Mouse (Mus musculus): ENCODE results near the gene Ankrd65.

The Ankrd65 gene

GRCm38 (mm10) chr4:155811929-155812664 lies 21.9 kb downstream of the Ankrd65 start, which contains the start of gene Ccnl2:
Gene Ccnl2 (plus strand): TSS chr4:155812489.
- DNase-seq (ENCODE audit: low read depth, low spot score) = peak; percentile 97

GRCm38 (mm10) chr4:155812665-155813181 lies 22.5 kb downstream of the Ankrd65 start:
- DNase-seq (ENCODE audit: low read depth, low spot score) = no peak

DNA sequence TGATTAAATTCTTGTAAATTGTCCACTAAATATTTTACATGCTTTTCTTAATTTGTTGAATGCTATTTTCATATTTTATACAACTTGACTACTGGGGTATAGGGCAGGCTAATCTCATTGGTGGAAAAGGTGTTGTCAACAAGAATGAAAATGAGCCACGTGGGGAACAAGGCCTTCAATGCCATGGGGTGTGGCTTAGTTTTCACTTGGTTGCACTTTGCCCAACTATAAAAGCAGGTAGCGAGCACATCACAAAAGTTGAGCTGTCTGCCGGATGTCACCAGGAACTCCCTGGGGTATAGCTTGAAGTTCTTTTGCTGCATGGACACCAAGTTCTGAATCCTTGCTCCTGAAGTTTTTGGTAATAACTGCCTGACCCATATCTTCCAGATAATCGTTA lies 27.3 kb downstream of the Ankrd65 start:
- DNase-seq (ENCODE audit: low read depth, low spot score) = no peak

DNA sequence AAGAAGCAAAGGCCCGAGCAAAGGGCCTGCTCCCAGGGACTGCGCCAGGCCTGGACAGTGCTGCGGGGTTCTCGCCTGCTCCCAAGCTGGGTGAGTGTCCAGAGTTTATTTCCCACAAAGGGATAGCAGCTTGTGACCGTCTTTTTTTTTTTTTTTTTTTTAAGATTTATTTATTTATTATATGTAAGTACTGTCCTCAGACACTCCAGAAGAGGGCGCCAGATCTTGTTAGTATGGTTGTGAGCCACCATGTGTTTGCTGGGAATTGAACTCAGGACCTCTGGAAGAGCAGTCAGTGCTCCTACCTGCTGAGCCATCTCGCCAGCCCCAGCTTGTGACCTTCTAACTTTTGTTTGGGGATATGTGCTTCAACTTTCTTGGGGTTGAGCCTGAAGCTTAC lies 30.8 kb downstream of the Ankrd65 start:
- no peak for DNase-seq (ENCODE audit: low read depth, low spot score)

GRCm38 (mm10) chr4:155823443-155823842 lies 33.2 kb downstream of the Ankrd65 start:
- DNase-seq (ENCODE audit: low read depth, low spot score) = no peak

DNA sequence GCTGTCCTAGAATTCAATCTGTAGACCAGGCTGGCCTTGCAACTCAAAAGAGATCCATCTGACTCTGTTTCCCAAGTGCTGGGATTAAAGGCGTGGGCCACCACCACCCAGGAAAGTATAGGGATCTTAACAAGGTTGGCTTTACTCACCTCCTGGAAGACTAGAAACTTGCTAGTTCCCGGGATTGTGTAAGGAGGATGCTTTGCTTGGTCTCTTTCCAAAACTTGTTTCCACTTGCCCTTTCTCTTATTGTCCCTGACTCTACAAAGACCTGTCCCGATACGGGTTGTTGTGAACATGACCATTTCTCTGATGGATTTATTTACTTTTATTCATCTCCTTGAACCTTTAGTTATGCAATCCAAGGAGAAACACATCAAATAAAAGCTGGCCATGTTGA lies 39.6 kb downstream of the Ankrd65 start:
- no peak for DNase-seq (ENCODE audit: low read depth, low spot score)

DNA sequence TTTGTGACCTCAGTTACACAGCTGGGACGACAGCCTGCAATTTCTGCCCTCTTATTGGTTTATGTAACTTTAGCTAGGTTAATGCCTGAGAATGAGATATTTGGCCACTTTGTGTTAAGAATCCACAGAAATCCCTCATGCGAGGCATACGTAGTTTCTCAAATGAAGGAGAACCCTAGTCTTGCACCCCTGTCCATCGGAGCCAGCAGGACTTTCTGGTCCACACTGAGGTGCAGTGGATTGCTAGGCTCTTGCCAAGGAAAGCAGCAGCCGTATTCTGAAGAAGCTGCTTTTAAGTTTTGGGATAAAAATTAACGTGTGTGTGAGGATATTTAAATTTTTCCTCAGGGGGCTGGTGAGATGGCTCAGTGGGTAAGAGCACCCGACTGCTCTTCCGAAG lies 40.4 kb downstream of the Ankrd65 start:
- DNase-seq (ENCODE audit: low read depth, low spot score) = no peak

DNA sequence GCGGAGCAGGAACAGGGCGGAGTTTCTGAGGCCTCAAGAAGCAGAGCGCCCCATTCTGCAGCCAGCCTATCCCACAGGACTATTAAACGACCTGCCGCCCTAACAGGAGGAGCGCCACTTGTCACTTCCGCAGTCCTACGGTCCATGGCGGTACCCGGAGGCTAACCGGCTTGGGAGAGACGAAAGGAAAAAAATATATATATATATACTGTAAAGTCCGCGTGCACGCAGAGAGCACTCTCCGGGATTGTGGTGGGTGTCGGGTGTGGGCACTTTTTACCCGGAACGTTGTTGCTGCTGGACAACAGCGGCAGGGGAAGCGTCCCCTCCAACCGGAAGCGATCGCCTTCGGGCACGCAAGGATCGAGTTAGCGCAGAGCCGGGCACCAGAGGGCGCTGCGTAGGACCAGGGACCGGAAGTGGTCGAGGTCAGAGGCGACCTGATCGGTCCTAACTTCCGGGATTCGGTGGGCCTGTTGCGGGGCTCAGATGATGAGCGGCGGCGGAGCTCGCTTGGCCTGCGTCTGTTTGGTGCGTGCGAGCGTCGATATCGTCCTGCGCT lies 41.0 kb downstream of the Ankrd65 start, which contains the start of gene Aurkaip1:
TSS of gene Aurkaip1 (plus strand) at position 68 of the 562 bp plus-strand sequence.
- DNase-seq (ENCODE audit: low read depth, low spot score) = peak; percentile 92

DNA sequence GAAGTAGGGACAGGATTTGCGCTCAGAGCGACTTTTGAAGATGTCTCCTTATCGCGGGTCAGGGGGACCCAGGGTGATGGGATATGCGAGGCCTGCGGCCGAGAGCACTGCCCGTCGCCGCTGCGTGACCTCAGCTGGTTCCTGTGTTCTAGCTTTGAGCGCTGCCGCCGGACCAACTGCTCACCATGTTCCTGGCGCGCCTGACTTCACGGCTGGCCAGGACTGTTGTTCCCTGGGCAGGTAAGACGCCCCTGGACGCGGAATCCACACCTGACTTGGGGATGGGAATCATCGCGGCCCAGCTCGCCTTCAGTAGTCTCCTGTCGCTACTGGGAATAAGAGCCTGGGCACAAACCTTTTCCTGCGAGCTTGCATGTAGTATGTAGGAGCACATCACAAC lies 41.6 kb downstream of the Ankrd65 start:
- DNase-seq (ENCODE audit: low read depth, low spot score) = no peak

DNA sequence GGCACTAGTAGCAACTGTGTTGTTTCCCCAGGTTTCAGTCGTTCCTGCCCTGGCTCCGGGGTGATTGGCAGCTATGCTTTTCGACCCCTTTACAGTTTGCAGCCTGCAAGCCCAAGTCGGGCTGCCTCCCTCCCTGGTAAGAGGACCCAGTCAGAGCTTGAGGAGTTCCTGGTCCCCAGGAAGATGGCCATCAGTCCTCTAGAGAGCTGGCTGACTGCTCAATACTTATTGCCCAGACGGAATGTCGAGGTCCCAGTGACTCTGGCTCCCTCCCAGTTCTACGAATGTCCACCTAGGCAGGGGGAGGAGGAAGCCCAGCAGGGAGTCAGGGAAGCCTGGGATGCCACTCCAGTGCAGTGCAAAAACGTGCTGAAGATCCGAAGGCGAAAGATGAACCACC lies 42.1 kb downstream of the Ankrd65 start:
- DNase-seq (ENCODE audit: low read depth, low spot score) = no peak

- no peak for DNase-seq (ENCODE audit: low read depth, low spot score)
These were observed 43.0 kb downstream of the Ankrd65 start for GRCm38 (mm10) chr4:155833234-155833633.

GRCm38 (mm10) chr4:155833836-155834235 lies 43.6 kb downstream of the Ankrd65 start:
- peak; percentile 88 for DNase-seq (ENCODE audit: low read depth, low spot score)

- DNase-seq (ENCODE audit: low read depth, low spot score) = peak; percentile 77
These were observed 47.3 kb downstream of the Ankrd65 start for GRCm38 (mm10) chr4:155837404-155838010.

DNA sequence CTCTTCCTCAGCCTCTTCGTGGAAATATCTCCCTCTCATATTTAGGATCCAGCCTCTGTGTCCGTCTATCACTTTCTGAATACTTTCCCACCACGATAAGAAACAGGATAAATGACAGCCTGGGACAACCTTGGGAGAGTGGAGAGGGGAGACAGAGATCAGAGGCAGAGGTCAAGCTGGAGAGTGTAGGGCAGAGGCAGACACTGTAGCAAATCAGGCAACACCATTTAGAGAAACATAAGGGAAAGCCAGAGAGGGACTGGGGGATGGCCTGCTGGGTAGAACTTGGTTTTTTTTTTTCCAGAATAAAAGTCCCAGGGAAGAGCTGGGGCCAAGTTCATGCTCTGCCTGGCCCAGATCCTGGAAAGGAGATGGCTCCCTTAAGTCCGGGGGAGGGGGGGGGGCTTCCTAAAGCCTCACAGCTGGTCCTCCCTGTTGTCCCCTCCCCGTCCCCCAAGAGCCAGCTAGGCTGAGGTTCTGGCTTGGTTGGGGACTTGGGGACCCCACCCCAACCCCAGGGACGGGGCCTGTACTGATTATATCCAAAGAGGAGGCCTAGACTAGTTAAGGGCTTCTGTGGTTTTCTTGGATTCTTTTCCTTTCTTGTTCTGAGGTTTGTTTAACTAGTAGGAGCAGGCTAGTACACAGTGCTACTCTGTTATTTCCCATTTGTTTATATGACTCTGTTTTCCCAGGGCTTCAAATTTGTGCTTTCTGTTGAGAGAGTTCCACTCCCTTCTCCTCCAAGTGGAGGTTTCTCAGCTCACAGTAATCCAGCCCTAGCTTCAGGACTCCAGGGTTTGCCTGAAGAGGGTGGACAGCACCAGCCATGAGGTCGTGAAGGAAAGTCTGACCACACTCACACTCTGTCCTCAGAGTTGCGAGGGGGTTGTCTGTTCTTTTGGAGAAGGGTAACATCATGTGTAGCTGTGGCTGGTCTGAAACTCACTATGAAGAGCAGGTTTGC lies 48.2 kb downstream of the Ankrd65 start:
- DNase-seq (ENCODE audit: low read depth, low spot score) = peak; percentile 80

GRCm38 (mm10) chr4:155839483-155839910 lies 49.3 kb downstream of the Ankrd65 start, which contains the start of gene Mxra8:
Gene Mxra8 (plus strand): TSS chr4:155839680.
- peak; percentile 94 for DNase-seq (ENCODE audit: low read depth, low spot score)

DNA sequence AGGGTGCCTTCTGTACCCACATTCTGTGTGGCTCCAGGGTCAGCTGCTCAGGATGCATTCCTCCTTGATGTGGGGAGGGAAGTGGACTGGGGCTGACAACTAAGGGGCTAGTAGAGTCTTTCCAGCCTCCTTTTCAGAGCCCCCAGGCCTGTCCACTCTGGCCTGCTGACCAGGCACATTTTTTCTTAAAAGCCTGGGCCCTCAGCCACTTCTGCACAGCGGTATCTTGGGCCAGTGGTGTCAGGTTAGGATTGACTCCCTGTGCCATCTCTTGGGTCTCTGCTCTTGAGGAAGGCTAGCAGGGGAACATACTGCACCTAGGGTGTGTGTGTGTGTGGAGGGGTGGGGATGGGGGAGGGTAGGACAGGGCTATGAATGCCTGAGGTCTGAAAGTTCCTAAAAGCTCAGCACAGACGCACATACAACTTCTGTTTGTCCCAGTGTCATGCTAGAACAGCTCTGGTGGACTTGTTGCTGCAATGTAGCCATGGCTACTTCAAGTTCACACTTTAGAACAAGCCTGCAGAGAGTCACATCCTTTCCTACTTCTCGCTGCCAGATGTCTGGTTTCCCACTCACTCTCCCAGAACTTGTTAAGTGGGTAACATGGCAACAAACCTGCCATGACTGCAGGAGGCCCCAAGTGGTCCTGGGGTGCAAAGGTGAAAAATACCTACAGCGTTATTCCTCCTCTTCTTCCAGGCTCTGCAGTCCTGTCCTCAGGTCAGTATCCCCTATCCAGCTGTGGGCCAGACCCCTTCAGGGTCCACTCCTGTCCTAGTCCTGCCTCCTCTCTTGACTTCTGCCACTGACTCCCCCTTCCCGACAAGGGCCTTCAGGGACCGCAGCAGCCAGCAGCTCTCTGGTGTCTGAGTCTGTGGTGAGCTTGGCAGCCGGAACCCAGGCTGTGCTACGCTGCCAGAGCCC lies 50.1 kb downstream of the Ankrd65 start:
- peak; percentile 76 for DNase-seq (ENCODE audit: low read depth, low spot score)

DNA sequence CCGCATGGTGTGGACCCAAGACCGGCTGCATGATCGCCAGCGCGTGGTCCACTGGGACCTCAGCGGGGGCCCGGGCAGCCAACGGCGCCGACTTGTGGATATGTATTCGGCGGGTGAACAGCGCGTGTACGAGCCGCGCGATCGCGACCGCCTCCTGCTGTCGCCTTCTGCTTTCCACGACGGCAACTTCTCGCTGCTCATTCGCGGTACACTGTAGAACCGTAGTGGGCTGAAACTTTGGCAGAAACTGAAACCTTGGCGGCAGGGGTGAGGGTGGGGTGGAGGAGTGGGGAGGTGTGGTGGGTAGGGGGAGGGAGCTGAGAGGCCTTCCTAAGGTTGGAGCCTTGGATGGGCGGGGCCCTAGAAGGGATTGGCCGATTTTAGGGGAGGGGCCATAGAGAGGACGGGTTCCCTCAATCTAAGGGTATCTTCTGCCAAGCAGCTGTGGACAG lies 50.8 kb downstream of the Ankrd65 start:
- DNase-seq (ENCODE audit: low read depth, low spot score) = peak; percentile 61

GRCm38 (mm10) chr4:155841651-155842270 lies 51.5 kb downstream of the Ankrd65 start:
- no peak for DNase-seq (ENCODE audit: low read depth, low spot score)

DNA sequence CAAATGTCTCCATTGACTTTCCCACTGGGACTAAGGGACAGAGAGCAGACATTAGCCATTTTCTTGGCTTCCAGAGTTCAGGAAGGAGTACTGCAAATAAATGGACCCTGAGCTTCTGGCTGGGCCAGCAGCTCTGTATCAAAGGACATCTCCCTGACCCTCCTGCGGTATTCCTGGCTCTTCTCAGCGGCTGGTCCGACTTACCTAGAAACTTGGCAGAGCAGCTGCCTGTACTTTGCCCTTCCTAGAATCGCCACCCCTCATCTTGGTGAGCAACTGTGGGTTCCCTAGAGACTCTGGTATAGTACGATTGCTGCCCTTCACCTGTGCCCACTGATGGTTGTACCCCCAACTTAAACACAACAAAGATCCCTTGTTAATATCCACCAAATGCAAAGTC lies 53.0 kb downstream of the Ankrd65 start:
- DNase-seq (ENCODE audit: low read depth, low spot score) = no peak

Data from skeletal muscle tissue, adult 2 months (tissue).